Mouse (Mus musculus) MEL (cell line): ENCODE measurements at regions not wholly inside any gene's neighbourhood (a gene's known extent, or its start where the extent isn't known, plus 50 kb on each side); places are given as distances from the start of the nearest gene placed in this dataset.

Experiments used
- DNase-seq: peaks from one replicate; pipeline ENCODE4 v3.0.0; 2011; ENCODE audit warnings: low read depth, low spot score
- H3K27ac ChIP-seq: 2 replicates; pipeline ENCODE4 v1.5.1; 2012; ENCODE audit warnings: low read depth, mild to moderate bottlenecking, control low read depth, low read length, moderate library complexity; ENCODE audit not compliant: control insufficient read depth
- H3K27me3 ChIP-seq, 2 experiments: fragments of 150-350 bp in 1 of 2; sonication (generic) in 1 of 2; 2 replicates each; pipeline ENCODE4 v1.6.1; 2012; ENCODE audit warnings: low read length in 2 of 2, mild to moderate bottlenecking in 2 of 2, improper control_type of control experiment in 1 of 2, moderate library complexity in 1 of 2; ENCODE audit not compliant: insufficient read depth in 2 of 2, control insufficient read depth in 1 of 2
- H3K36me3 ChIP-seq, 2 experiments: 2 replicates each; pipeline ENCODE4 v1.6.1; 2012 to 2014; ENCODE audit warnings: low read length in 2 of 2, improper control_type of control experiment in 1 of 2, inconsistent platforms in 1 of 2, mild to moderate bottlenecking in 1 of 2; ENCODE audit not compliant: insufficient read depth in 2 of 2, control insufficient read depth in 1 of 2
- H3K4me1 ChIP-seq, 2 experiments: fragments of 150-350 bp in 1 of 2; sonication (generic) in 1 of 2; 2 replicates each; pipeline ENCODE4 v1.6.1; 2012; ENCODE audit warnings: low read length in 2 of 2, improper control_type of control experiment in 1 of 2, mild to moderate bottlenecking in 1 of 2; ENCODE audit not compliant: insufficient read depth in 2 of 2, control insufficient read depth in 1 of 2
- H3K4me3 ChIP-seq, 2 experiments: fragments of 150-350 bp in 1 of 2; sonication (generic) in 1 of 2; 2 replicates each; pipeline ENCODE4 v1.5.1; 2012; ENCODE audit warnings: low read depth in 2 of 2, low read length in 2 of 2, mild to moderate bottlenecking in 2 of 2, moderate library complexity in 2 of 2, control low read depth in 1 of 2, improper control_type of control experiment in 1 of 2; ENCODE audit not compliant: control insufficient read depth in 1 of 2, insufficient read depth in 1 of 2
- H3K79me2 ChIP-seq: 2 replicates; pipeline ENCODE4 v1.6.1; 2012; ENCODE audit warnings: mild to moderate bottlenecking, low read length, moderate library complexity; ENCODE audit not compliant: control insufficient read depth, poor library complexity, insufficient read depth
- H3K9ac ChIP-seq: 2 replicates; pipeline ENCODE4 v1.6.1; 2012; ENCODE audit warnings: low read depth, mild to moderate bottlenecking, control low read depth, low read length, moderate library complexity; ENCODE audit not compliant: control insufficient read depth, poor library complexity, severe bottlenecking
- H3K9me3 ChIP-seq: fragments of 150-350 bp; sonication (generic); replicated peaks from 2 replicates; pipeline ENCODE4 v1.6.1; 2012; ENCODE audit warnings: mild to moderate bottlenecking, low read length, improper control_type of control experiment, moderate library complexity; ENCODE audit not compliant: insufficient read depth
- BHLHE40 ChIP-seq: IDR thresholded peaks from 2 replicates; pipeline ENCODE4 v1.6.1; 2012; ENCODE audit warnings: low read depth, mild to moderate bottlenecking, inconsistent platforms, low read length, improper control_type of control experiment, borderline replicate concordance
- CHD1 ChIP-seq: IDR thresholded peaks from 2 replicates; pipeline ENCODE4 v1.6.1; 2012; ENCODE audit warnings: low read depth, mild to moderate bottlenecking, inconsistent platforms, low read length, improper control_type of control experiment
- CHD2 ChIP-seq: IDR thresholded peaks from 2 replicates; pipeline ENCODE4 v1.6.1; 2011; ENCODE audit warnings: low read length, improper control_type of control experiment
- CTCF ChIP-seq, 3 experiments: IDR thresholded peaks in 2 of 3; conservative IDR thresholded peaks in 1 of 3; 2 replicates each; pipeline ENCODE4 v1.5.1; 2011 to 2012; ENCODE audit warnings: low read length in 3 of 3, low read depth in 2 of 3, mild to moderate bottlenecking in 2 of 3, improper control_type of control experiment in 1 of 3, inconsistent platforms in 1 of 3, mixed read lengths in 1 of 3, moderate library complexity in 1 of 3; ENCODE audit not compliant: control insufficient read depth in 1 of 3, insufficient read depth in 1 of 3, poor library complexity in 1 of 3, severe bottlenecking in 1 of 3
- ELF1 ChIP-seq: IDR thresholded peaks from 2 replicates; pipeline ENCODE4 v1.6.1; 2014; ENCODE audit warnings: low read depth, mild to moderate bottlenecking, inconsistent platforms, low read length, improper control_type of control experiment, moderate library complexity
- EP300 ChIP-seq, 2 experiments: IDR thresholded peaks; 2 replicates each; pipeline ENCODE4 v1.6.1; 2011; ENCODE audit warnings: improper control_type of control experiment in 2 of 2, low read length in 2 of 2, low read depth in 1 of 2, mild to moderate bottlenecking in 1 of 2
- ETS1 ChIP-seq: IDR thresholded peaks from 2 replicates; pipeline ENCODE4 v1.6.1; 2012; ENCODE audit warnings: low read depth, mild to moderate bottlenecking, inconsistent platforms, low read length, improper control_type of control experiment, moderate library complexity
- GABPA ChIP-seq: IDR thresholded peaks from 2 replicates; pipeline ENCODE4 v1.6.1; 2012; ENCODE audit warnings: low read depth, mild to moderate bottlenecking, inconsistent platforms, low read length, improper control_type of control experiment, moderate library complexity
- GATA1 ChIP-seq: IDR thresholded peaks from 2 replicates; pipeline ENCODE4 v1.6.1; 2011; ENCODE audit warnings: low read depth, low read length, improper control_type of control experiment
- HCFC1 ChIP-seq: IDR thresholded peaks from 2 replicates; pipeline ENCODE4 v1.6.1; 2012; ENCODE audit warnings: low read depth, mild to moderate bottlenecking, inconsistent platforms, low read length, improper control_type of control experiment, moderate library complexity
- JUND ChIP-seq: IDR thresholded peaks from 2 replicates; pipeline ENCODE4 v1.6.1; 2011; ENCODE audit warnings: low read depth, mild to moderate bottlenecking, improper control_type of control experiment, low read length
- KAT2A ChIP-seq: conservative IDR thresholded peaks from 2 replicates; pipeline ENCODE4 v1.6.1; 2012; ENCODE audit warnings: low read depth, low read length, improper control_type of control experiment, inconsistent platforms
- MAFK ChIP-seq: IDR thresholded peaks from 2 replicates; pipeline ENCODE4 v1.6.1; 2011; ENCODE audit warnings: low read depth, mild to moderate bottlenecking, low read length, improper control_type of control experiment, borderline replicate concordance
- MAX ChIP-seq: IDR thresholded peaks from 2 replicates; pipeline ENCODE4 v1.6.1; 2011; ENCODE audit warnings: low read length, improper control_type of control experiment
- MAZ ChIP-seq: IDR thresholded peaks from 2 replicates; pipeline ENCODE4 v1.6.1; 2012; ENCODE audit warnings: low read depth, mild to moderate bottlenecking, inconsistent platforms, low read length, improper control_type of control experiment
- MXI1 ChIP-seq: IDR thresholded peaks from 2 replicates; pipeline ENCODE4 v1.6.1; 2011; ENCODE audit warnings: mild to moderate bottlenecking, low read depth, low read length, improper control_type of control experiment
- MYB ChIP-seq: IDR thresholded peaks from 2 replicates; pipeline ENCODE4 v1.6.1; 2011; ENCODE audit warnings: mild to moderate bottlenecking, low read depth, low read length, improper control_type of control experiment
- MYC ChIP-seq: IDR thresholded peaks from 2 replicates; pipeline ENCODE4 v1.6.1; 2011; ENCODE audit warnings: low read depth, mild to moderate bottlenecking, low read length, improper control_type of control experiment, moderate library complexity
- POLR2A ChIP-seq, 2 experiments: IDR thresholded peaks; 2 replicates each; pipeline ENCODE4 v1.6.1; 2011 to 2012; ENCODE audit warnings: low read length in 2 of 2, mild to moderate bottlenecking in 2 of 2, control low read depth in 1 of 2, improper control_type of control experiment in 1 of 2, low read depth in 1 of 2, moderate library complexity in 1 of 2; ENCODE audit not compliant: control insufficient read depth in 1 of 2, insufficient read depth in 1 of 2, poor library complexity in 1 of 2
- POLR2AphosphoS5 ChIP-seq: IDR thresholded peaks from 2 replicates; pipeline ENCODE4 v1.6.1; 2012; ENCODE audit warnings: low read depth, borderline replicate concordance, mild to moderate bottlenecking, inconsistent platforms, low read length, moderate library complexity, mixed read lengths
- RCOR1 ChIP-seq: IDR thresholded peaks from 2 replicates; pipeline ENCODE4 v1.6.1; 2012; ENCODE audit warnings: low read depth, mild to moderate bottlenecking, inconsistent platforms, low read length, improper control_type of control experiment
- SIN3A ChIP-seq: IDR thresholded peaks from 2 replicates; pipeline ENCODE4 v1.6.1; 2012; ENCODE audit warnings: low read length, improper control_type of control experiment, inconsistent platforms
- TAL1 ChIP-seq: IDR thresholded peaks from 2 replicates; pipeline ENCODE4 v1.6.1; 2012; ENCODE audit warnings: mild to moderate bottlenecking, inconsistent platforms, low read length, moderate library complexity, mixed read lengths
- TCF12 ChIP-seq: IDR thresholded peaks from 2 replicates; pipeline ENCODE4 v1.6.1; 2014; ENCODE audit warnings: low read depth, mild to moderate bottlenecking, inconsistent platforms, low read length, improper control_type of control experiment, moderate library complexity
- USF1 ChIP-seq: IDR thresholded peaks from 2 replicates; pipeline ENCODE4 v1.6.1; 2014; ENCODE audit warnings: low read depth, mild to moderate bottlenecking, inconsistent platforms, low read length, improper control_type of control experiment, moderate library complexity
- USF2 ChIP-seq, 2 experiments: IDR thresholded peaks; 2 replicates each; pipeline ENCODE4 v1.6.1; 2011 to 2012; ENCODE audit warnings: improper control_type of control experiment in 2 of 2, low read length in 2 of 2, borderline replicate concordance in 1 of 2, inconsistent platforms in 1 of 2, low read depth in 1 of 2, mild to moderate bottlenecking in 1 of 2; ENCODE audit not compliant: insufficient read depth in 1 of 2
- ZC3H11A ChIP-seq: IDR thresholded peaks from 2 replicates; pipeline ENCODE4 v1.6.1; 2012; ENCODE audit warnings: low read depth, mild to moderate bottlenecking, inconsistent platforms, low read length, improper control_type of control experiment
- ZKSCAN1 ChIP-seq: IDR thresholded peaks from 2 replicates; pipeline ENCODE4 v1.6.1; 2012; ENCODE audit warnings: low read depth, mild to moderate bottlenecking, inconsistent platforms, low read length, improper control_type of control experiment, moderate library complexity
- ZNF384 ChIP-seq: IDR thresholded peaks from 2 replicates; pipeline ENCODE4 v1.6.1; 2012; ENCODE audit warnings: low read depth, mild to moderate bottlenecking, inconsistent platforms, low read length, improper control_type of control experiment

DNA sequence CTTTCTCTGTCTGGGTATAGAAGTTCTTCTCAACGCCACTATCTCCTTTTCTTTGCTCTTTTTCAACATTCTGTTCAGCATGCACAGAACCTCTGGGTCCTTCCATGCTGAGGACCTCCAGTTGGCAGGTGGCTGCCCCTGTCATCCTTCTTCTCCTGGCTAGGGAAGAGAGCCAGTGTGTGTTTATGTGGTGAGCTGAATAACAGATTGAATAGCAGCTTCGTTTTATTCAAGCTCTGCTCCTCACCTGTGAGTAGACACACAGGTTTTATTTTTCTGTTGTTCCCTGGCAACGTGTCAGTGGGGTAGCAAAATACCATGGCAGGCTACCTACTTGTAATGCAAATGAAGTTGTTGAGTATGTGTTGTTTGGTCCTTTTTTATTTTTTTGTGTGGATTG lies 154.9 kb upstream of the Zic1 start:
- DNase-seq: no peak
- H3K4me3 ChIP-seq: no peak overlapping the region
- H3K79me2 ChIP-seq: no peaks in the 10 kb centered on the region
- no peaks in the 10 kb centered on the region for H3K9me3 ChIP-seq
- H3K4me1 ChIP-seq: no peaks in the 10 kb centered on the region
- no peaks in the 10 kb centered on the region for H3K27me3 ChIP-seq
- H3K27ac ChIP-seq: no peak overlapping the region
- TF ChIP-seq POLR2AphosphoS5 (no peak), BHLHE40 (no peak), ZKSCAN1 (no peak), CHD1 (no peak), ZC3H11A (no peak), CHD2 (no peak), EP300 (IDR thresholded peaks at IDR 0.05; ENCODE audit: low read depth in 1 of 2, low read length in 2 of 2) (no peak), ZNF384 (no peak), MYB (no peak), MAX (no peak), CTCF (IDR thresholded peaks at IDR 0.05 in 2 of 3, conservative IDR thresholded peaks at IDR 0.05 in 1 of 3; ENCODE audit: control insufficient read depth in 1 of 3, insufficient read depth in 1 of 3, low read depth in 2 of 3, low read length in 3 of 3, poor library complexity in 1 of 3, severe bottlenecking in 1 of 3) (no peak), TAL1 (no peak), ELF1 (no peak), JUND (no peak), GABPA (no peak), KAT2A (no peak), MAZ (no peak), ETS1 (no peak)
- TF ChIP-seq, all 39 proteins: peak for 0
- no peaks in the 10 kb centered on the region for H3K36me3 ChIP-seq
- no peak overlapping the region for H3K9ac ChIP-seq

DNA sequence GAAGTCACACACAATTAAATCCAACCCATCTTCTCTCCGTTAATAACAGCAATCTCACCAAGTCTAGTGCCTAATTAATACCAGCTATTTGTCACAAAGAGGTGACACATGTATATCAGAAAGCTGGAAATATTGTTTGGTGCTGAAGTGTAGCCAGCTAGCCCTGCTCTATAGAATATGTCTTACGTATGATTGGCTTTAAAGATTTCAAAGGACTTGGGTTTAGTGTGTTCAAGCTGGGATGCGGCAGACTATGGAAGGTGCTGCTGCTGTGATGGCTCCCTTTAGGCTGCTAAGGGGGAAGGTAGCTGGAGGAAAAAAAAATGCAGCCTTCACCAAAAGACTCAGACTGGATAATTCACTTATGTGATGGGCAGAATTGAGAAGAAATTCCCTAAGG lies 144.1 kb upstream of the Zic1 start:
- H3K36me3 ChIP-seq: no peaks in the 10 kb centered on the region
- TF ChIP-seq RCOR1 (no peak), CTCF (IDR thresholded peaks at IDR 0.05 in 2 of 3, conservative IDR thresholded peaks at IDR 0.05 in 1 of 3; ENCODE audit: control insufficient read depth in 1 of 3, insufficient read depth in 1 of 3, low read depth in 2 of 3, low read length in 3 of 3, poor library complexity in 1 of 3, severe bottlenecking in 1 of 3) (no peak), HCFC1 (no peak), CHD2 (no peak), GABPA (no peak), USF1 (no peak), USF2 (IDR thresholded peaks at IDR 0.05; ENCODE audit: borderline replicate concordance in 1 of 2, insufficient read depth in 1 of 2, low read depth in 1 of 2, low read length in 2 of 2) (no peak), KAT2A (no peak), MYC (no peak), MXI1 (no peak), POLR2A (IDR thresholded peaks at IDR 0.05; ENCODE audit: control insufficient read depth in 1 of 2, insufficient read depth in 1 of 2, low read depth in 1 of 2, low read length in 2 of 2, poor library complexity in 1 of 2) (no peak), GATA1 (no peak), TCF12 (no peak), MAFK (no peak), MAX (no peak), SIN3A (no peak), POLR2AphosphoS5 (no peak), BHLHE40 (no peak), JUND (no peak)
- TF ChIP-seq, all 39 proteins: peak for 0

More for the DNA sequence above, 144.1 kb upstream of the Zic1 start:
- Histone ChIP-seq H3K4me3 (no peak overlapping the region), H3K9ac (no peak overlapping the region), H3K4me1 (no peaks in the 10 kb centered on the region), H3K27me3 (no peaks in the 10 kb centered on the region), H3K9me3 (no peaks in the 10 kb centered on the region), H3K79me2 (no peaks in the 10 kb centered on the region), H3K27ac (no peak overlapping the region)
- no peak for DNase-seq
